Mouse (Mus musculus) liver, embryonic 11.5 days (tissue): Measurements from ENCODE around the gene Tmem60. TPM values are rescaled to one million over a fixed set of nuclear protein-coding genes. Genes with fewer than 3 reads are reported as not detected.

Experiments used
- ATAC-seq: fragments of 200-750 bp; cut with Nextera tagmentation; replicated peaks from 2 replicates; pipeline ENCODE4 v1.8.0; 2017; ENCODE audit warnings: moderate number of reproducible peaks, mild to moderate bottlenecking, moderate TSS enrichment, moderate library complexity; ENCODE audit not compliant: low FRiP score
- DNase-seq: peaks from one replicate; pipeline ENCODE4 v3.0.0-alpha.2; 2017; ENCODE audit warnings: low spot score
- H3K27ac ChIP-seq: fragments of 300-500 bp; sonication (generic); 2 replicates; pipeline ENCODE4 v1.5.1; 2014; ENCODE audit warnings: mild to moderate bottlenecking, low read depth, low read length, control low read depth
- H3K27me3 ChIP-seq: fragments of 300-500 bp; sonication (generic); replicated peaks from 2 replicates; pipeline ENCODE4 v1.6.1; 2014; ENCODE audit warnings: low read length, mixed read lengths; ENCODE audit not compliant: control insufficient read depth, insufficient read depth
- H3K36me3 ChIP-seq: fragments of 300-500 bp; sonication (generic); 2 replicates; pipeline ENCODE4 v1.6.1; 2014; ENCODE audit warnings: mild to moderate bottlenecking, low read length, moderate library complexity, mixed read lengths; ENCODE audit not compliant: control insufficient read depth, insufficient read depth
- H3K4me1 ChIP-seq: fragments of 300-500 bp; sonication (generic); replicated peaks from 2 replicates; pipeline ENCODE4 v1.6.1; 2014; ENCODE audit warnings: low read length, mixed read lengths; ENCODE audit not compliant: control insufficient read depth, insufficient read depth
- H3K4me2 ChIP-seq: fragments of 300-500 bp; sonication (generic); 2 replicates; pipeline ENCODE4 v1.6.1; 2014; ENCODE audit warnings: mild to moderate bottlenecking, control low read depth, moderate library complexity
- H3K4me3 ChIP-seq: fragments of 300-500 bp; sonication (generic); 2 replicates; pipeline ENCODE4 v1.5.1; 2014; ENCODE audit warnings: low read depth, low read length, control low read depth
- H3K9ac ChIP-seq: fragments of 300-500 bp; sonication (generic); 2 replicates; pipeline ENCODE4 v1.6.1; 2014; ENCODE audit warnings: low read depth, low read length, control low read depth
- H3K9me3 ChIP-seq: fragments of 300-500 bp; sonication (generic); 2 replicates; pipeline ENCODE4 v1.6.1; 2016; ENCODE audit warnings: low read length, inconsistent platforms, mixed read lengths; ENCODE audit not compliant: control insufficient read depth
- WGBS: fragments of 180-500 bp; shearing (Covaris S2); extraction: QIAGEN DNeasy Blood & Tissue Kit; methylation state at CpG from one replicate; pipeline ENCODE4 v1.1.7; 2014; 5-methylcytosine and 5-hydroxymethylcytosine counted together
- polyA plus RNA-seq: library from polyadenylated mRNA; unstranded; fragments of >200 nt; fragmentation: Nextera tagmentation; extraction: Ambion mirVana; gene quantifications from 2 replicates; pipeline ENCODE4 v1.2.1, GENCODE M21; 2014

Gene Tmem60
- polyA plus RNA-seq, 1 experiment from 2014 or later: 48.0 TPM

GRCm38 (mm10) chr5:20897446-20898167, 15.6 kb downstream of the Tmem60 start:
- H3K4me2 ChIP-seq: peak overlapping the region; percentile 45
- no peaks in the 10 kb centered on the region for H3K9me3 ChIP-seq
- no peak overlapping the region for H3K4me3 ChIP-seq
- H3K9ac ChIP-seq: no peak overlapping the region
- H3K27ac ChIP-seq: peak overlapping the region; percentile 82
- peaks cover 22% of the 10 kb centered on the region for H3K36me3 ChIP-seq
- peaks cover 9% of the 10 kb centered on the region for H3K4me1 ChIP-seq
- WGBS: 44% methylated on average over 2 of the region's 2 CpGs
- DNase-seq: no peak
- ATAC-seq: peak; percentile 99
- H3K27me3 ChIP-seq: no peaks in the 10 kb centered on the region

DNA sequence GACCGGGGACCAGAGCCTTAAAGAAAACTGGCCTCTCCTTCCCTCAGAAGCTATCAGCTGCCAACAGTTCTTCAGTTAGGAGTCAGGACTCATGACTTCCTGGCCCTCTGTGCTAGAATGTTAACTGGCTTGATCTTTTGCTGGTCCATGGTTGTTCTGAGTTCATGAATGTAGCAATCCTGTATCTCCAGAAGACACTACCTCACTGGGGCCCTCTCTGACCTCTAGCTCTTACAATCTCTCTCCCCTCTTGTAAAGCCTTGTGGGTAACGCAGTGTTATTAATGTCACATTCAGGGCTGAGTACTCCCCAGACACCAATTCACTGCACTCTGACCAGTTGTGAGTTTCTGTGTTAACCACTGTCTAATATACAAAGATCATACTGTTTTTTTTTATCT, 22.7 kb downstream of the Tmem60 start:
- Histone ChIP-seq H3K9ac (no peak overlapping the region), H3K4me2 (no peak overlapping the region), H3K27ac (peak overlapping the region; percentile 43; the same call in 1 of the 2 replicates), H3K36me3 (peaks cover 15% of the 10 kb centered on the region), H3K4me3 (no peak overlapping the region), H3K27me3 (no peaks in the 10 kb centered on the region), H3K4me1 (peaks cover 13% of the 10 kb centered on the region; the same call in 1 of the 2 replicates), H3K9me3 (no peaks in the 10 kb centered on the region)
- ATAC-seq: peak; percentile 66
- 52% methylated on average over 2 of the region's 2 CpGs for WGBS
- DNase-seq: no peak

DNA sequence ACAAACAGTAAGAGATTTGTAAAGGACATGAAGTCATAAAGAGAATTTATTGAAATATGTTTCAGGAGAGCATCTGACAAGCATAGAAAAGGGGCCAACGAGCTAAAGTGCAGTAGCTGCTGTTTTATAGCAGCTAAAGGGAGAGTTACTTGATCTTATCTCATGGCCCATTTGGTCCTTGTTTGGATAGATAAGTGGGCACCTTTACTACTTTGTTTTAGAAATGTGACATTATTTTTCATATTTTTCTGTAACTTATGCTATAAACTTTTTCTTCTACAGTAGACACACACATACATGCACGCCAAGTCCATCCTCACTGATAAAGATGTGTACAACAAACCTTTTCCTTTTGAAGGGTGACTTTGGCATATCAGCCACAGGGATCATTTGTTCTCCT, 23.4 kb downstream of the Tmem60 start:
- H3K36me3 ChIP-seq: peaks cover 15% of the 10 kb centered on the region
- no peak overlapping the region for H3K9ac ChIP-seq
- 62% methylated on average over 2 of the region's 2 CpGs for WGBS
- DNase-seq (no peak), ATAC-seq (no peak)
- no peaks in the 10 kb centered on the region for H3K27me3 ChIP-seq
- no peak overlapping the region for H3K4me3 ChIP-seq
- peaks cover 13% of the 10 kb centered on the region; the same call in 1 of the 2 replicates for H3K4me1 ChIP-seq
- H3K27ac ChIP-seq: no peak overlapping the region
- no peaks in the 10 kb centered on the region for H3K9me3 ChIP-seq
- peak overlapping the region; percentile 0; the same call in 1 of the 2 replicates for H3K4me2 ChIP-seq

GRCm38 (mm10) chr5:20906191-20906590, 24.2 kb downstream of the Tmem60 start:
- no peaks in the 10 kb centered on the region for H3K9me3 ChIP-seq
- peak; percentile 62; the same call in 1 of the 2 replicates for ATAC-seq
- WGBS: 77% methylated on average over 7 of the region's 7 CpGs
- H3K27ac ChIP-seq: no peak overlapping the region
- H3K4me2 ChIP-seq: no peak overlapping the region
- no peak for DNase-seq
- peaks cover 13% of the 10 kb centered on the region; the same call in 1 of the 2 replicates for H3K4me1 ChIP-seq
- H3K27me3 ChIP-seq: no peaks in the 10 kb centered on the region
- peaks cover 12% of the 10 kb centered on the region for H3K36me3 ChIP-seq
- H3K9ac ChIP-seq: no peak overlapping the region
- H3K4me3 ChIP-seq: no peak overlapping the region

DNA sequence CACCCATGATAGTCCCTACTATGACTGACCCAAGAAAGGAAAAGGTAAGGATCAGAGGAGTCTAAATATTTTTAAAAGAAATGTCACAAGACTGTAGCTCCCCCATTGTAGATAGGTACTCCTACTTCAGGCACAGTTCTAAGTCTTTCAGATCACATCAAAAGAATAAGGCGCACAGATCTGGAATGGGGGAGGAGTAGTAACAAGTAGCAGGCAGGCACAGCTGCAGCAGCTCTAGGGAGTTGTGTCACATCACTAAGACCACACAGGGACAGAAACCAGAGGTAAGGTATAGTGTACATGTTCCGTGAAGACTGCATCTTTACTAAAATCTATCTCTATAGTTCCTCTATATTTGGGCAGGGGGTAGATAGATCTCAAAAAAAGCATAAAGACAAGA, 29.8 kb downstream of the Tmem60 start:
- no peaks in the 10 kb centered on the region for H3K4me1 ChIP-seq
- no peaks in the 10 kb centered on the region for H3K36me3 ChIP-seq
- 75% methylated on average over 2 of the region's 2 CpGs for WGBS
- H3K9me3 ChIP-seq: no peaks in the 10 kb centered on the region
- no peak overlapping the region for H3K9ac ChIP-seq
- no peaks in the 10 kb centered on the region for H3K27me3 ChIP-seq
- no peak overlapping the region for H3K27ac ChIP-seq
- DNase-seq: no peak
- ATAC-seq: no peak
- no peak overlapping the region for H3K4me3 ChIP-seq
- no peak overlapping the region for H3K4me2 ChIP-seq

DNA sequence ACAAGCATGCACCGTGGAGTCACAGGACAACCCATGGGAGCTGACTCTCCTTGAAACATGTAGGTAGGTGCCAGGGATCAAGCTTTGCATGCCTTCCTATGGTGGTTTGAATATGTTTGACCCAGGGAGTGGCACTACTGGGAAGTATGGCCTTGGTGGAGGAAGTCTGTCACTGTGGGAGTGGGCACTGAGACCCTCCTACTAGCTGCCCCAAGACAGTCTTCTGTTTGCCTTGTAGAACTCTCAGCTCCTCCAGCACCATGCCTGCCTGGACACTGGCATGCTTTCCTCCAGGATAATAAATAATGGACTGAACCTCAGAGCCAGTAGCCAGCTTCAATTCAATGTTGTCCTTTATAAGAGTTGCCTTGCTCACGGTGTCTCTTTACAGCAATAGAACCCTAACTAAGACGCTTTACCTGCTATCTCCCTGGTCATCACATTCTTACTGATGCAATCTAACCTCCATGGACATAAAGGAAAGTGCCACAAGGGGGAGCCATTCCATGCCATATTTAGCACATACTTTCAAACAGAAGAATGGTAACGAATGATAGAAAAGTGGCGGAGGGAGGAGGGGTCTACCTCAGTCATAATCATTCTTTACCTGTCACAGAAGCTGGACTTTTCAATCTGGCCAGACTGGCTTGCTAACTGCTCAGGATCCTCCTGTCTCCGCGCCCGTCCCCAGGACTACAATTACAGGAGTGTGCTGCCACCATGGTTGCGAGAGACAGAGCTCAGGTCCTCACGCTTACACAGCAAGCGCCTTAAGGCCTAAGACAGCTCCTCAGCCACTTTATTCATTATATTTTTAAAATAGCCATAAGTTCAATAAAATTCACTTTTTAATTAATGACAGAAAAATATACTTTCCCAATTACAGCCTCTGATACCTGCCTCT, 31.6 kb downstream of the Tmem60 start:
- Histone ChIP-seq H3K4me1 (no peaks in the 10 kb centered on the region), H3K9ac (no peak overlapping the region), H3K27ac (no peak overlapping the region), H3K9me3 (no peaks in the 10 kb centered on the region), H3K4me2 (no peak overlapping the region), H3K4me3 (no peak overlapping the region), H3K27me3 (no peaks in the 10 kb centered on the region), H3K36me3 (no peaks in the 10 kb centered on the region)
- DNase-seq (no peak), ATAC-seq (peak; percentile 25; the same call in 1 of the 2 replicates)
- WGBS: 83% methylated on average over 11 of the region's 11 CpGs

DNA sequence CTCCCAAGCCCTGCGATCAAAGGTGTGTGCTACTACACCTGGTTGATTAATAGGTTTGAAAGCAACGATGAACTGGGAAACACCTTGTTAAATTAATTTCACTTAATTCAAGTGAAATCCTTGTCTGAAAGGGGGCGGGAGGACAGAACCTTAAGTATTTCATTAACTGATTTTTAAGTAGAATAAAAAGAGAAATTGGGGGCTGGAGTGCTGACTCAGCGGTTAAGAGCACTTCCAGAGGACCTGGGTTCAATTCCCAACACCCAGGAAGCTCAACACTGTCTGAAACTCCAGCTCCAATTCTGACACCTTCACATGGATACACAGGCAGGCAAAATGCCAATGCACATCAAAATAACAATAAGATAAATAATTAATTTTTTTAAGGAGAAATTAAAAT, 37.0 kb downstream of the Tmem60 start:
- DNase-seq (no peak), ATAC-seq (no peak)
- H3K9ac ChIP-seq: no peak overlapping the region
- H3K9me3 ChIP-seq: no peaks in the 10 kb centered on the region
- H3K4me2 ChIP-seq: no peak overlapping the region
- H3K4me1 ChIP-seq: no peaks in the 10 kb centered on the region
- H3K27me3 ChIP-seq: no peaks in the 10 kb centered on the region
- no peaks in the 10 kb centered on the region for H3K36me3 ChIP-seq
- 92% methylated on average over 4 of the region's 4 CpGs for WGBS
- no peak overlapping the region for H3K27ac ChIP-seq
- H3K4me3 ChIP-seq: no peak overlapping the region

DNA sequence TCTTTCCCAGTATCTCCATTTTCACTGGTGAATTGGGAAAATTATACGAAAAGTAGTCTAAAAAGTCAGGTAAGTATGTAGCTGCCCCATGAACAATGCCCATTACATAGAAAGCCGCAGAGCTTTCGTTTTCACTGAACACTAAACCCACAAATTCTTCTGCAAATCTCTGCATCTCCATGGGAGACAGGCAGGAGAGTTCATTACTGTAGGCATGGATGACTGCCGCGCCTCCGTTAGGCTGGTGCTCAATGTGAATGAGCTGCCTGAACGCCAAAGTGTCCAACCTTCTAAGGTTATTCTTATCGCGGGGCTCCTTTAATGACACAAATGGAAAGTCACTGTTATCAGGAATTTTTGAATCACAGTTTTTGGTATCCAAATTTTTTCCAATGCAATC, 37.6 kb downstream of the Tmem60 start:
- Histone ChIP-seq H3K4me2 (no peak overlapping the region), H3K27ac (no peak overlapping the region), H3K27me3 (no peaks in the 10 kb centered on the region), H3K4me3 (no peak overlapping the region), H3K36me3 (no peaks in the 10 kb centered on the region), H3K4me1 (no peaks in the 10 kb centered on the region), H3K9ac (no peak overlapping the region), H3K9me3 (no peaks in the 10 kb centered on the region)
- ATAC-seq (no peak), DNase-seq (no peak)
- WGBS: 94% methylated on average over 9 of the region's 9 CpGs
